Mouse (Mus musculus): ENCODE data around the gene Ubash3a. TPM values are rescaled to one million over a fixed set of nuclear protein-coding genes. Genes with fewer than 3 reads are reported as not detected.

Gene Ubash3a
- total RNA-seq (2021): under 1 TPM in 1 of 2 experiments, not detected in 1; 0.54 TPM
- long read RNA-seq, experiment 1: 0 reads
- long read RNA-seq, experiment 2: 0 reads

DNA sequence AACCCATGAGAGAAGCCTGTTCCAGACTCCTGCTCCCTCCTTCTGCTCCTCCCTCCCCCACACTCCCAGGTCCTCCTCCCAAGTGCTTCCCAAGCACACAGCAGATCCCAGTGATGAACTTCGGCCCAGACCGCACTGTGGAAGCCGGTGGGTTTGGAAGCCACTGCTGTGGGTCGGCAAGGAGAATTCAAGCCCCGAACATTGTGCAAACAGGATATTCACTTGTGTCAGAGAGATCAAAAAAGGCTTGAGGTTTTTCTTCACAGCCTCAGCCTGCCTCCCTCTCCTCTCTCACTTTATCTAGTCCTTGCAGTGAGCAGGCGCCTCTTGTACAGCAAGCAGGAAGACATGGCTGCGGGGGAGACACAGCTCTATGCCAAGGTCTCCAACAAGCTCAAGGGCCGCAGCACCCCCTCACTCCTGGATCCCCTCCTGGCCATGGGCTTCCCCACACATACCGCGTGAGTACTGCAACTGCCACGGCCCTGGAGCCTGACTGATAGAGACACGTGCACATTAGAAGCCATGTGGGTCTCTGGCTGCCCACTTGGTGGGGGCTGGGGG, at the start of gene Ubash3a:
TSS of gene Ubash3a (plus strand) at position 103 of the 564 bp plus-strand sequence.
- no peak for DNase-seq

- DNase-seq: no peak
These were observed 49.8 kb upstream of the Ubash3a start for GRCm38 (mm10) chr17:31157921-31158320.

- DNase-seq: no peak
These were observed 47.4 kb upstream of the Ubash3a start for GRCm38 (mm10) chr17:31160291-31160690.

DNA sequence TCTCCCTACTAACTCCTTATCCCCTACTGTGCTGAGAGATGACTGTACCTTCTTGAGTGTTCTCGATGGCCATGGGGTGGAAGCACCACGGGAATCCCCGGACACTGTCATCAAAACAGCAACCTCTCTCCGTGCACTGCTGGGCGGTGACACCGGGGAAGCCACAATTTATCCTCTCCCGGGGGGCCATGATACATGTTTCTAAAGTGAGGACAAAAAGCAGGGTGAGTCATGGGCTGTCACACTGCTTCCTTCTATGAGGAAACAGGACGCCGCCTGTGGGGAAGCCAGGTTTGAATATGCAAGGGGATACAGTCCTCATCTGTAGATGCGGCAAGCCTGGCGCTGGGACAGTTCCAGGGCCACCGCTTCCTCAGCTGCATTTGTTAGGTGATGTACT, 45.1 kb upstream of the Ubash3a start:
- DNase-seq: no peak

GRCm38 (mm10) chr17:31163821-31164220, 43.9 kb upstream of the Ubash3a start:
- no peak for DNase-seq

DNA sequence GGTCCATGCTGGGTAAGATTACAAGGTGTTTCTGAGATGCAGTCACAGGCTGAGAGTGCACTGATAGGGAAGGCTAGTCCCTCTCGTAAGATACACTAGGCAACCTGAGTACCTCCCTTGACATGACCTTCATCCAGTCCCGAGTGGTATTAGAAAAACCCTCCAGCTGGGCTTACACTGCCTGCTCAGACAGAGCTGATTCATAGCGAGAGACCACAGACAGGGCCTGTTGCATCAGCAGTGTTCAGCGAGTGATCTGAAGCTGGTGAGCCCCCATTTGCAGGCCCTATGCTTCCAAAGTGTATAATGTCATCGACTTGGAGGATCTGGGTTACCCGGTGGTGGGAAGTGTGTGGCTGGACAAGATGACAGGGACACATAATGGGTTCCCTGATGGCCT, 42.5 kb upstream of the Ubash3a start, which contains the start of gene Tff1:
TSS of gene Tff1 (minus strand) at position 151 of the 400 bp plus-strand sequence.
- no peak for DNase-seq

GRCm38 (mm10) chr17:31169796-31170195, 37.9 kb upstream of the Ubash3a start:
- no peak for DNase-seq

- no peak for DNase-seq
These were observed 31.4 kb upstream of the Ubash3a start for GRCm38 (mm10) chr17:31176321-31176720.

DNA sequence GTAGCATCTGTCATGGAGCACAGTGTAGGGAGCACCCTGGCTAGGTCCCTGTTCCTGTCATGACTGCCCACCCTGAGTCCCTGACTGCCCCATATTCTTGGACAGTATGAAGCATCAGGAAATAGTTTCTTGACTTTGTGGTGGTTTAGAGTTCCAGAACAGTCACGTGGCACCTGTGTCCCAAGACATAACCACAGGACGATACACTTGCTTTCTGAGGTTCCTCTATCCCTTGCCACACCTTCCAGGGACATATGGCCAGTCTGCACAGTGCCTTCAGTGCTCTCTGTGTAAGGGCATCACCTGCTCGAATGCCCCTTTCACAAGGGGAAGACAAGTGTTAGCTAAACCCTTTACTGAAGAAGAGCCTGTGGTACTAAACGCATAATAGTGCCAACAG, 26.2 kb upstream of the Ubash3a start:
- DNase-seq: no peak

DNA sequence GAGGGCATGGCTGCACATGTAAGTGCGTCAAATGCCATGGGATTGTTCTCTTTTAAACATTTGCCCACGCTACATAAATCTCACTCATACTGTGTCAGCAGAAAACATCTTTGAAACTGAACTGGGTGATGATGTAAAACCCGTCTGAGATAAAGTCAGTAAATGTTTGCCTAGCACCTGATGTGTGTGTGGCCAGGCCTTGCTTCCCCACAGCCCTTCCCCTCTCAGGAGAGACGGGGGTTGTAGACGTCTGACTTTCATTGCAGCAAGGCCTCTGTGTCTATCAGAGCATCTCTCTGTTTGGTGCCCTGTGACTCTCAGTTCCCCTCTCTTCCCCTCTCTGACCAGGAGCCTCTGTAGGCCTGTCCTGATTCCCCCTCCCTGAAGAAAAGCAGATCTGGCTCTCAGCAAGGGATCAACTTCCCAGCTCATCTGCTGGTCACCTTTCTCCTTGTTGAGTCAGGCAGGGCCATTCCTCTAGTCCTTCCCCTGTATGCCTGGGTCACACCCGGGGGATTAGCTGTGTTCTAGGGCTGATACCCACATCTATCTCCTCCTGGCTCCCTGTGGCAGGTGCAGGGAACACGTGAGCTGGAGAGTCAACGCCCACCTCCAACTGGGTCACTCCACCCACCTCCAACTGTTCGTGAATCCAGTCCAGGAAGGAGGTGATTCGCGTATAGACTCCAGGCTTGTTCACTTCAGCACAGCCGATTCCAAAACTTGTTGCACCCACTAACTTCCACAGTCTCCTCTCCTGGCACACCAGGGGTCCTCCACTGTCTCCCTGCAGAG, 24.3 kb upstream of the Ubash3a start:
- no peak for DNase-seq

DNA sequence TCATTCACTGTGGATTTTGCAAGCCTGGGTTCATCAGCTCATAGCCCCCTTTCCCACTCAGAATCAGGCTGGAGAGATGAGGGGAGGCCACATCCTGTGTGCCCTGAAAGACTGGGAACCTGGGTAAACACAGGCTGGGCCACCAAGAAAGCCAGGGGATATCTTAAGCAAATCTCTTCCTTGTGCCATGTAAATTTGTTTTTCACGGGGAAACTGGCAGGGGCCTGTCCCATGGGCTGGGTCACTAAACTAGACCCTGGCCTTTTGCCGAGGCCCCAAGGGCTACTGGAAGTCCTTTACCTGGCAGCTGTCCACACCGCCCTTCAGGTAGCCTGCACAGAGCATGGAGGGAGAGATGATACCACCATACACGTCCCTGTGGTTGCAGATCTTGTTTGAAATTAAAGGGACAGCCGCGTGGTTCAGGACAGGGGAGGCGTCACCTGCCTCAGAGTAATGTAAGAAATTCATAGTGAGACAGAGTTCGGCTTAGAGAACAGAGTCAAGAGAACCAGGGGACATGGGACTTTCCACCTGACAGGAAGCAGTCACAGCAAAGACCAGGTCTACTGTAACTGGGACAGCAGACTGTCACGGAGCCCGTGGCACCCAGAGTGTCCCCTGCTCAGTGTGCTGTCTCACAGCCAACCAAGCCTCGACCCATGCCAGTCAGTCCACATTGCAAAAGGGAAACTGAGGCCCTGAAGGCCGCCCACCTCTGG, 23.2 kb upstream of the Ubash3a start:
- no peak for DNase-seq

DNA sequence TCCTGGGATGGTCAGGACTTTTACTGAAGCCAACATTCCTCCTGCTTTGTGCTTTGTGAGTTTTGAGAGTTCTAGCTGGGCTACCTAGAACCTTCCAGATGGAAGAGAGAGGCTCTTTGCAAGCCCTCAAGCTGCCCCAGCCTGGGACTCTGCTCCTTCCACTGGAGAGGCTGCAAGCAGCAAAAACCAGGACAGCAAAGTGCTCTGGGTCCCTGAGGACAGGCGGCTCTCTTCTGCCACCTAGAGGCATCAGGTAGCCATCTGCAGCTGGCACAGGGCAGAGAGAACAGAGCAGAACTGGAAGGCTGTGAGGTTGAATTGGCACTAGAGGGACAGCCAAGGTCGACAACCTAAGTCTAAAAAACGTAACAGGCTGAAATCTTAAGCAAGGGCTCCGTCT, 20.3 kb upstream of the Ubash3a start:
- peak; percentile 55 to 77 for DNase-seq

DNA sequence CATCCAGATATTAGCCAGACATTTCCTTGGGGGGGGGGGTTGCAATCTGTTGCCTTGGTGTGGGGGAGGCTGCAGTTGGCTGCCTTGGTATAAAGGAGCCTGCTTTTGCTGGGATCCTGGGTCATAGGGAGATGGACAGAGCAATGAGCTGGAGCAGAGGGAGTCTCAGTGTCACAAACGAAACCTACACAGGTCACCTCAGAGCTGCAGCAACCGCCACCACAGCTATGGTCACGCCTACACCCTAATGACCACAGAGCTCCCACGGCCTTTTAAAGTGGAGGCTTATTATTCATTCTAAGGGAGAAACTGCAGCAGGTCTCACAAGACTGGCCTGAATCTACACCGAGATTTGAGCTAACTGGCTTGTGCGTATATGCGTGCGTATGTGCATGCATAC, 15.8 kb upstream of the Ubash3a start:
- DNase-seq: no peak

GRCm38 (mm10) chr17:31192663-31193062, 15.0 kb upstream of the Ubash3a start:
- no peak for DNase-seq

- DNase-seq: no peak
These were observed 14.3 kb upstream of the Ubash3a start for GRCm38 (mm10) chr17:31193360-31193759.

DNA sequence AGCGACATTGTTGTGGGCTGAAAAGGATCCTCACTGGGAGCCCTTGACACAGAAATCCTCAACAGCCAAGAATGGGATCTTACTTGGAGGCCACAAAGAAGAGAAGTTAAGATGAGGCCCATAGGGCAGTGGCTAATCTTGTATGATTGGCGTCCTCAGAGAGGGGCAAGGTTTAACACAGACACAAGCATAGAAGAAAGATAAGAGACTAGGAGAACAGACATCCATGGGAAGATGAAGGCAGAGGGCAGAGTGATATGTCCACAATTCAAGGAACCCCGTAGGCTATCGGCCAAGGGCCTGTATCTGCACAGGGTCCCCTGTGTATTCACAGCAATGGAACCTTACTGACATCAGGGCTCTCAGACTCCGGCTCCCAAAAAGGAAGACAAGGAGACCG, 12.5 kb upstream of the Ubash3a start:
- DNase-seq: no peak

DNA sequence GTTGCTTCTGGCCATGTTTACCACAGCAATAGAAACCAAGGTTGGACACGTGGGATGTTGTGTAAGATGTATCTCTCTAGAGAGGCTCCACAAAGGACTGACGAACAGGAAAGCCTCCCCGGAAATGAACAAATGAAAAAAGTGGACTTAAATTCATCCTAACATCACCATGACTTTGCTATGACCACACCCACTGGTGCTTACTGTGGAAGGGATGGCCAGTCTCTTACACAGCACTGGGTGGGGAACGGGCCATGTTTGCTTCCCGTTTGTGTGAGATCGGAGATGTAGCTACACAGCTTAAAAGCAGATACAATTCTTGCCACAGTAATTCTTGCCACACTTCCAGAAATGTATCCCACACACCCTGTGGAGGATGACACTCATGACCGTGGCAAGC, 11.4 kb upstream of the Ubash3a start:
- no peak for DNase-seq

DNA sequence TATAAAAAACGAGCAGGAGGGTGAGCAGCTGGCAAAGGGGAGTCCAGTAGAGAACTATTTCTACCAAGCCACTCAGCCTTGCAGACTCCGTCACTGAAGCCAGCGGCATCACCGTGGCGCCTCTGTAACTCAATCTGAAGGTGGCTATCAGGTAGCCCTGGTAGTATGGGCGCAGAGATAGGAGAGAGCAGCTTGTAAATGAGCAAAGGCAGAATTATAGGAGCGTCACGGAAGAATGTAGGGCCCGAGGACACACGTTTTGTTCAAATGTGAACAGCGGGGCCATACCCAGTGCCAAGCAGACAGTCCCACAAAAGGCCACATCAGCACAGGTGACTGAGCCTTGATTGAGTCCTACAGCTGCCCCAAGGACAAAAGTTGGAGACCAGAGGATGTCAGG, 8.8 kb upstream of the Ubash3a start, which contains the start of gene Tmprss3:
TSS of gene Tmprss3 (minus strand) at position 101 of the 400 bp plus-strand sequence.
- no peak for DNase-seq

- DNase-seq: no peak
These were observed 981 bp downstream of the Ubash3a start for GRCm38 (mm10) chr17:31208654-31209053.

GRCm38 (mm10) chr17:31209376-31209930, 1.8 kb downstream of the Ubash3a start:
- DNase-seq: no peak

DNA sequence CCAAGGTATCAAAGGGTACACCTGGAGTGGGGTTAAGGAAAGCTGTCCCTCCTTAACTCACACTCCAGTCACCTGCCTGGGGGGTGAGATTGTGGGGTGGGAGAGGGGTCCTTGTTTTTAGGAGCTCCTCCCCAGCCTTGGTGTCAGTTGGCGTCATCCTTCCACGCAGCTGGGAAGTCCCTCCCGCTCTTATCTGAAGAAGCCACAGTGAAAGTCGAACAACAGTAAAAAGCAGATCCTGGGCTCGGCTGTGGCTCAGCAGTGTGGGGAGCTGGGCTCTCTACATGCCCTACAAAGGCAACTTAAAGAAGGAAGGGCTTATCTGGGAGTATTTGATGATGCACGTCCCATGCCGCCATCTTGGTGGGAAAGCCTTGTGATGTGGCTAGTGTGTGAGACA, 2.6 kb downstream of the Ubash3a start:
- DNase-seq: no peak

- DNase-seq: no peak
These were observed 4.2 kb downstream of the Ubash3a start for GRCm38 (mm10) chr17:31211881-31212280.

Measured in heart, adult 18-20 months (tissue).